Mouse (Mus musculus) right cerebral cortex, postnatal 10 days (tissue): ENCODE measurements at regions not wholly inside any gene's neighbourhood (a gene's known extent, or its start where the extent isn't known, plus 50 kb on each side); places are given as distances from the start of the nearest gene placed in this dataset.
A peak's percentile ranks its signal among the peaks of the same experiment; 100 is the strongest.

ENCODE experiments used
- DNase-seq, 2 experiments: peaks; one replicate each; pipeline ENCODE4 v3.0.0; 2021; ENCODE audit warnings: low spot score in 2 of 2

- no peak for DNase-seq
Observed at GRCm38 (mm10) chr2:118033377-118033776, 78.3 kb upstream of the Thbs1 start.

- DNase-seq, result no peak
Observed at GRCm38 (mm10) chr2:118034026-118034425, 77.7 kb upstream of the Thbs1 start.

GRCm38 (mm10) chr2:118035333-118035732 is 76.3 kb upstream of the Thbs1 start:
- no peak for DNase-seq

GRCm38 (mm10) chr2:118038859-118039818 is 72.5 kb upstream of the Thbs1 start:
- peak; percentile 26 to 47 for DNase-seq

GRCm38 (mm10) chr2:118039819-118040206 is 71.9 kb upstream of the Thbs1 start:
- DNase-seq, result no peak

- no peak for DNase-seq
Observed at GRCm38 (mm10) chr2:118042380-118043055, 69.2 kb upstream of the Thbs1 start.

- DNase-seq, result no peak
Observed at GRCm38 (mm10) chr2:118044666-118045065, 67.0 kb upstream of the Thbs1 start.

GRCm38 (mm10) chr2:118050326-118050725 is 61.4 kb upstream of the Thbs1 start:
- no peak for DNase-seq

- DNase-seq, result no peak
Observed at GRCm38 (mm10) chr2:118051610-118052009, 60.1 kb upstream of the Thbs1 start.

GRCm38 (mm10) chr2:118053512-118053911 is 58.2 kb upstream of the Thbs1 start:
- no peak for DNase-seq

- no peak for DNase-seq
Observed at GRCm38 (mm10) chr2:118058654-118059395, 52.9 kb upstream of the Thbs1 start.

- peak; percentile 61 to 77 for DNase-seq
Observed at GRCm38 (mm10) chr2:118061291-118061690, 50.4 kb upstream of the Thbs1 start.
